Mouse (Mus musculus) sigmoid colon, adult 10 weeks (tissue): Measurements from ENCODE around the gene Defa33. TPM values are rescaled to one million over a fixed set of nuclear protein-coding genes. Genes with fewer than 3 reads are reported as not detected.

Experiments used
- polyA plus RNA-seq: library from polyadenylated mRNA; stranded (reverse); fragments of 350-450 nt; fragmentation: Illumina TruSeq; extraction: RNeasy Lipid Tissue Mini Kit (QIAGEN cat#74804); gene quantifications from one replicate; pipeline ENCODE4 v1.2.3, GENCODE M21; 2014; ENCODE audit warnings: low read depth, low replicate concordance

The Defa33 gene
- polyA plus RNA-seq = not detected

GRCm38 (mm10) chr8:21391511-21391910 is at the start of gene Defa33:
Gene Defa33 (plus strand): TSS chr8:21391811.

GRCm38 (mm10) chr8:21378215-21378614 is 13.4 kb upstream of the Defa33 start, which contains the start of gene Defa2:
Gene Defa2 (plus strand): TSS chr8:21378515.

GRCm38 (mm10) chr8:21427111-21427510 is 35.5 kb downstream of the Defa33 start, which contains the start of gene Defa36:
Gene Defa36 (plus strand): TSS chr8:21427411.

Other genes starting within 250 kb of the Defa33 start
- not detected for gene Defa22, start 229.5 kb upstream of the Defa33 start, polyA plus RNA-seq
- not detected for gene Defa31, start 200.2 kb upstream of the Defa33 start, polyA plus RNA-seq
- not detected for gene Gm15293, start 190.2 kb upstream of the Defa33 start, polyA plus RNA-seq
- not detected for gene Gm15292, start 142.1 kb upstream of the Defa33 start, polyA plus RNA-seq
- gene Defa27, start 76.3 kb upstream of the Defa33 start, polyA plus RNA-seq = not detected
- not detected for gene Defa29, start 64.8 kb upstream of the Defa33 start, polyA plus RNA-seq
- not detected for gene Defa2, start 13.3 kb upstream of the Defa33 start, polyA plus RNA-seq
- gene Defa36, start 35.6 kb downstream of the Defa33 start, polyA plus RNA-seq = not detected
- gene Gm7849, start 64.7 kb downstream of the Defa33 start, polyA plus RNA-seq = not detected
- not detected for gene Defa20, start 117.4 kb downstream of the Defa33 start, polyA plus RNA-seq
- gene Defa32, start 137.2 kb downstream of the Defa33 start, polyA plus RNA-seq = not detected
- gene Defa37, start 173.6 kb downstream of the Defa33 start, polyA plus RNA-seq = not detected
- gene Defa28, start 191.2 kb downstream of the Defa33 start, polyA plus RNA-seq = not detected
- gene Gm7861, start 202.7 kb downstream of the Defa33 start, polyA plus RNA-seq = not detected
- gene Defa26, start 226.4 kb downstream of the Defa33 start, polyA plus RNA-seq = not detected